Mouse (Mus musculus) kidney, embryonic 14.5 days (tissue): Measurements from ENCODE around the gene Mknk1. TPM values are rescaled to one million over a fixed set of nuclear protein-coding genes. Genes with fewer than 3 reads are reported as not detected.

Source experiments
- ATAC-seq: fragments of 200-750 bp; cut with Nextera tagmentation; 2 replicates; pipeline ENCODE4 v1.8.0; 2017; ENCODE audit warnings: moderate number of reproducible peaks, mild to moderate bottlenecking, moderate TSS enrichment, moderate library complexity; ENCODE audit not compliant: low FRiP score, low TSS enrichment
- H3K27ac ChIP-seq: fragments of 300-500 bp; sonication (generic); 2 replicates; pipeline ENCODE4 v1.5.1; 2014; ENCODE audit warnings: low read depth, mild to moderate bottlenecking, low read length, moderate library complexity, mixed read lengths
- H3K27me3 ChIP-seq: fragments of 300-500 bp; sonication (generic); 2 replicates; pipeline ENCODE4 v1.6.1; 2014; ENCODE audit warnings: mild to moderate bottlenecking, low read length; ENCODE audit not compliant: control insufficient read depth, insufficient read depth
- H3K36me3 ChIP-seq: fragments of 300-500 bp; sonication (generic); 2 replicates; pipeline ENCODE4 v1.6.1; 2014; ENCODE audit warnings: low read length, mixed read lengths; ENCODE audit not compliant: control insufficient read depth, insufficient read depth
- H3K4me1 ChIP-seq: fragments of 300-500 bp; sonication (generic); 2 replicates; pipeline ENCODE4 v1.6.1; 2014; ENCODE audit warnings: low read length, mixed read lengths; ENCODE audit not compliant: control insufficient read depth, insufficient read depth
- H3K4me2 ChIP-seq: fragments of 300-500 bp; sonication (generic); replicated peaks from 2 replicates; pipeline ENCODE4 v1.6.1; 2014; ENCODE audit warnings: low read depth, mild to moderate bottlenecking, low read length
- H3K4me3 ChIP-seq: fragments of 300-500 bp; sonication (generic); 2 replicates; pipeline ENCODE4 v1.5.1; 2014; ENCODE audit warnings: mild to moderate bottlenecking, low read length
- H3K9ac ChIP-seq: fragments of 300-500 bp; sonication (generic); 2 replicates; pipeline ENCODE4 v1.6.1; 2014; ENCODE audit warnings: low read depth, mild to moderate bottlenecking, low read length, moderate library complexity
- H3K9me3 ChIP-seq: fragments of 300-500 bp; sonication (generic); 2 replicates; pipeline ENCODE4 v1.6.1; 2016; ENCODE audit warnings: low read length; ENCODE audit not compliant: control insufficient read depth
- WGBS: fragments of 180-500 bp; shearing (Covaris S2); extraction: QIAGEN DNeasy Blood & Tissue Kit; methylation state at CpG from one replicate; pipeline ENCODE4 v1.1.7; 2014; 5-methylcytosine and 5-hydroxymethylcytosine counted together
- polyA plus RNA-seq: library from polyadenylated mRNA; unstranded; fragments of >200 nt; fragmentation: Nextera tagmentation; extraction: Ambion mirVana; gene quantifications from 2 replicates; pipeline ENCODE4 v1.2.1, GENCODE M21; 2014

Gene Mknk1
- polyA plus RNA-seq, 1 experiment from 2014 or later = 19.6 TPM

DNA sequence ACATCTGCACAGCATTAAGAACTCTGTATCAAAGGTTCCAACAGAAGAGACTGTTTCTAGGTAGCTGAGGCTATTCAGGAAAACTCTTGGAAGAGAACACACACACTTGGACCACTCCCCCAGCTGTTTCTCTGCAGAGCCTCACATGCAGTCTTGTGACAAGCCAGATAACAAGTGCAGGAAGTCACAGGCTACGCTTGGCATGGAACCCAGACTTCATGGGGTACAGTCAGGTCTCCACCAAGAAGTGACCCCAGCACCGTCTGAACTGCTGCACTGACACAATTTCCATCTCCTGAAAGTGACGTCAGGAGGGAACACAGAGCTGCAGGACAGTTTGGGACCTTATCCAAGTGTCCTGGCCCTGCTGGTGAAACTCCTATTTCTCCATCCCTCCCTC is 17.1 kb upstream of the Mknk1 start:
- Histone ChIP-seq H3K36me3 (no peaks in the 10 kb centered on the region), H3K27me3 (no peaks in the 10 kb centered on the region), H3K27ac (no peak overlapping the region), H3K9ac (no peak overlapping the region), H3K4me1 (0 out of 2 replicates have a peak, but pooled peaks cover under 1% of the 10 kb centered on the region), H3K9me3 (no peaks in the 10 kb centered on the region), H3K4me3 (no peak overlapping the region), H3K4me2 (no peak overlapping the region)
- no peak for ATAC-seq
- 68% methylated on average over 3 of the region's 3 CpGs for WGBS

DNA sequence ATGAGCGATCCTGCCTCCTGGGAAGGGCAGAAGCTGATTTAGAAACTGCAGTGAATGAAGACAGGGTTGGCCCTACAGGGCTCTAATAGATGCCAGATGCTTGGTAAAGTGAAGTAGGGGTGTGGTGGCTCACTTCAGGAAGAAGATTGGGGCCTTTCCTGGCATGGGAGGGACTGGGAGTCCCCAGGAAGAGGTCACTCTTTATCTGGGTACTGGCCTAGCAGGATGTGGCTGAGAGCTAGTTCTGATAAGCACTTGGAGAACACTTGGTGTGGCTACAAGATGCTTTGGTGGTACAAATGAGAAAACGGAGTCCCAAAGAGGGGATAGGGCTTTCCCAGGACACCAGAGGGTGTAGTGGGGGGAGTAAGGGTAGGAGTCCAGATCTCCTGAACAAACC is 14.8 kb upstream of the Mknk1 start:
- Histone ChIP-seq H3K4me1 (peaks cover 8% of the 10 kb centered on the region; the same call in 1 of the 2 replicates), H3K9me3 (no peaks in the 10 kb centered on the region), H3K27me3 (no peaks in the 10 kb centered on the region), H3K9ac (no peak overlapping the region), H3K36me3 (no peaks in the 10 kb centered on the region), H3K27ac (no peak overlapping the region), H3K4me3 (no peak overlapping the region), H3K4me2 (no peak overlapping the region)
- 77% methylated on average over 2 of the region's 2 CpGs for WGBS
- no peak for ATAC-seq

DNA sequence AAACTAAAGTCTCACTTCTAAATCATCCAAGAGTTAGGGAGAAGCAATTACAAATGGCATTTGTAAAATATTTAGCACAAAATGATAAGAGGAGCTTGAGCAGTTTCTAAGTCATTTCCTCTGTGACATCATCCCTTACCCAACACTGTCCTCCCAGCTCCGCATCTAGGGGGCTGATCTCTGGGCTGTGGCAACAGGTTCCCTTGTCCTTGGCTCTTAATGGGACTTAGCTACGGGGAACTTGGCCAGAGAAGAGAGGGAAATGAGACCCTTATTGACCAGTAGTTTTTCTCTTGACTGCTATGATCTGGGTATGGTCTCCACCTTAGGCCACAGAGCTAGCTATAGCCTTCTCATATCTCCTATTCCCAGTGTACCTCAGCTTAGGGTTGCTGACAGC is 13.7 kb upstream of the Mknk1 start:
- H3K9ac ChIP-seq = no peak overlapping the region
- no peaks in the 10 kb centered on the region for H3K9me3 ChIP-seq
- no peak overlapping the region for H3K27ac ChIP-seq
- no peak overlapping the region for H3K4me3 ChIP-seq
- 83% methylated on average over 2 of the region's 2 CpGs for WGBS
- ATAC-seq = no peak
- no peaks in the 10 kb centered on the region for H3K36me3 ChIP-seq
- H3K27me3 ChIP-seq = no peaks in the 10 kb centered on the region
- H3K4me2 ChIP-seq = no peak overlapping the region
- peaks cover 8% of the 10 kb centered on the region; the same call in 1 of the 2 replicates for H3K4me1 ChIP-seq

DNA sequence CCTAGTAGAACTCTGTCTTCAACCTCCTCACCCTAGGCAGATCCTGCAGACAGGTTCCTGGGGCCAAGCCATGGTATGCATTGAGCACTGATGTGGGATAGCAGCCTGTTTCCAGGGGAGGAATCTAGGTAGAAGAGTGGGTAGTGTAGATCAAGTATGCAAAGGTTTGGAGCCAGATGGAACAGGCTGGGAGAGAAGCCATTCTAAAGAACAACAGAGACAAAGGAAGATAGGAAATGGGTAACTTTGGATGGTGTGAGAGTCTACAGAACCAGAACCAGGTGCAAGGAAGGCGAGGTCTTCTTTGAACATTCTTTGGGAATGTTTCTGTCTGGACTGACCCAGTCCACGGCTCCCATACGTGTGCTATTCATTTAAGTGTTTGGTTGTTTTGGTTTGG is 11.9 kb upstream of the Mknk1 start:
- peak overlapping the region; percentile 81 for H3K4me3 ChIP-seq
- 74% methylated on average over 3 of the region's 3 CpGs for WGBS
- ATAC-seq = no peak
- peaks cover 8% of the 10 kb centered on the region; the same call in 1 of the 2 replicates for H3K4me1 ChIP-seq
- H3K9me3 ChIP-seq = no peaks in the 10 kb centered on the region
- H3K36me3 ChIP-seq = peaks cover 5% of the 10 kb centered on the region
- H3K9ac ChIP-seq = no peak overlapping the region
- peak overlapping the region; percentile 71 for H3K4me2 ChIP-seq
- no peaks in the 10 kb centered on the region for H3K27me3 ChIP-seq
- no peak overlapping the region for H3K27ac ChIP-seq

DNA sequence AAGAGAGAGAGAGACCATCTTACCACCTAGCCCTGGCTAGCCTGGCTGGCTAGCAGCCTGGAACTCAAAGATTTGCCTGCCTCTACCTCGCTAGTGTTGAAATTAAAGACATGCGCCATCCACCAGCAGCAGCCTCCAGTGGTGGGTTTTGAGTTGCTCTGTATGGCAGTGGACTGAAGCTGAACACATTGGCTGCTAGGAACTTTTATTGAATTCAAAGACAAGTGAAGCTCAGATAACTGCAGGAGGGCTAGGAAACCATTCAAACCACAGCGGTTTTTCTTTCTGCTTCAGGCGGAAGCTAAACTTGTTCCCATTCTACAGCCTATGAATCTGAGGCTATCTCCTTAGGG is 11.5 kb upstream of the Mknk1 start:
- H3K27ac ChIP-seq = no peak overlapping the region; the same call in 1 of the 2 replicates
- 5% methylated on average over 4 of the region's 4 CpGs for WGBS
- ATAC-seq = no peak

DNA sequence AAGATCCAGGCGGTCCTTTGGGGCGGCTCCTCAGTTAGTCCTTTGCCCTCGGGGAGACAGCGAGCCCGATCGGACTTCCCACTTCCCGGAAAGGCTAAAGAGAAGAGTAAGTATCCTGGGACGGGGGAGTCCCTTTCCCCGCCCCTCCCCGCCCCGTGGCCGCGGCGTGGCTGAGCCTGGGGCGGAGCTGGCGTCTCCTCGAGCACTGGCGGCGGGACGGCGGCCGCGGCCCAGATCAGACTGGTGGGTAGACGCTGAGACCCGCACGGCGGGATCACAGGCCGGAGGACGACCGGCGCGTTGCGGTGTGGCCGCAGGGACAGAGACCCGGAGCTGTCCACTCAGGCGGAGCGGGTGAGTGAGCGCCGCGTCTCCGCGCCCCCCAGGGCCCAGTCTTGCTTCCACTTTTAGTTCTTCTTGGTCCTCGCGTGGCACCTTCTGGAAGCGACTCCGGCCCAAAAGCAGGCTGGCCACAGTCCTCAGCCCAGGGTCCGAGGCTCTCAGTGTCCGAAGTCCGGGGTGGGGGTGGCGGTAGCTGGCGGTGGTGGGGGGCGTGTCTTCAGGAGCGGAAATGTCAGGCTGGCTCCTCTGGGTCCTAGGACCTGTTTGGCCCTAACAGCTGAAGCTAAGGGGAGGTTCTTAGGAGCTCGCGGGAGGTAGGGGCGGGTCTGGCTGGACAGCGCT is 11.0 kb upstream of the Mknk1 start, which contains the start of gene Mob3c:
Gene Mob3c, plus strand, starts transcription at position 205 of the 684 bp plus-strand sequence.
- Histone ChIP-seq H3K4me2 (peak within 1 kb of the TSS; percentile 71), H3K36me3 (peaks cover 12% of the 10 kb centered on the region), H3K9me3 (no peaks in the 10 kb centered on the region), H3K9ac (peak within 1 kb of the TSS; percentile 75), H3K27me3 (no peaks in the 10 kb centered on the region), H3K4me1 (peaks cover 8% of the 10 kb centered on the region; the same call in 1 of the 2 replicates), H3K27ac (peak within 1 kb of the TSS; percentile 85), H3K4me3 (peak within 1 kb of the TSS; percentile 81)
- WGBS = under 1% methylated on average over 51 of the region's 57 CpGs
- peak; percentile 96 for ATAC-seq

More for the DNA sequence above, 11.5 kb upstream of the Mknk1 start:
- Histone ChIP-seq H3K9me3 (no peaks in the 10 kb centered on the region), H3K9ac (peak overlapping the region; percentile 75), H3K27me3 (no peaks in the 10 kb centered on the region), H3K4me3 (peak overlapping the region; percentile 81), H3K4me2 (peak overlapping the region; percentile 71), H3K36me3 (peaks cover 10% of the 10 kb centered on the region), H3K4me1 (peaks cover 8% of the 10 kb centered on the region; the same call in 1 of the 2 replicates)

DNA sequence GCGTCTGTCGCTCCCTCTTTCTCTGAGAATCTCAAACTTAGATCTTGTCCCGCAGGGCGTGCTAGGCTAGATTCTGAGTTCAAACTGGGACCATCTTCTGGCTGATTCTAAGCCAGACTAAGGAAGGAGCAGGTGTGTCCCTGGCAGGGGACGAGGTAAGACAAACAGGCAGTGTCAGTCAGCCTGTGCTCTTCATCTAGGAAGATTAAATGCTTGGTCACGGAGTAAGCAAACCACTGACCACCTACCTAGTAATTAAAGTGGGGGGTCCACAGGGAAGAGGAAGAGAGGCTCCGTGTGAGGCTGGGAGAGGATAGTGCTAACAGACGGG is 10.5 kb upstream of the Mknk1 start:
- peak overlapping the region; percentile 75 for H3K9ac ChIP-seq
- no peak overlapping the region for H3K27ac ChIP-seq
- H3K4me2 ChIP-seq = peak overlapping the region; percentile 71
- H3K9me3 ChIP-seq = no peaks in the 10 kb centered on the region
- no peak; the same call in 1 of the 2 replicates for ATAC-seq
- WGBS = 7% methylated on average over 8 of the region's 8 CpGs
- no peaks in the 10 kb centered on the region for H3K27me3 ChIP-seq
- peaks cover 13% of the 10 kb centered on the region for H3K36me3 ChIP-seq
- peak overlapping the region; percentile 81 for H3K4me3 ChIP-seq
- H3K4me1 ChIP-seq = peaks cover 8% of the 10 kb centered on the region; the same call in 1 of the 2 replicates

DNA sequence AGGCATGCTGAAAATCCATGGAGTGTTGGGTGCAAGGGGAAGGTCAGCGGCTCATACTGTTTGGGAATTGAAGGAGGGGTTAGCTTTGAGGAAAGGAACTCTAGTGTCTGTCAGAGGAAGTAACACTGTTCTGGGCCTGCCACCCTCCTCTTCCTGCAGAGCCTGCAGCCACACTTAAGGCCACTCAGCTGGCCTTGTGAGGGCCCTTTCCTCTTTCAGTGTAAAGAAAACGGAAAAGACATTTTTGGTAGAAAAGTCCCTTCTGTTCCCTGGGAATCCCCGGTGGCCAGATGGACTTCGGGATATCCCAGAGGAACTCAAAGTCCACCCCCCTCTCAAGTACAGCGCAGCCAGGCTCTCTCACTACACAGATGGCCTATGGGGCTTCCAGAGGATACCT is 8.5 kb upstream of the Mknk1 start:
- Histone ChIP-seq H3K9me3 (no peaks in the 10 kb centered on the region), H3K4me3 (no peak overlapping the region), H3K36me3 (peaks cover 24% of the 10 kb centered on the region), H3K27ac (no peak overlapping the region), H3K4me2 (no peak overlapping the region), H3K4me1 (peaks cover 8% of the 10 kb centered on the region; the same call in 1 of the 2 replicates), H3K9ac (no peak overlapping the region), H3K27me3 (no peaks in the 10 kb centered on the region)
- WGBS = 74% methylated on average over 5 of the region's 5 CpGs
- no peak for ATAC-seq

DNA sequence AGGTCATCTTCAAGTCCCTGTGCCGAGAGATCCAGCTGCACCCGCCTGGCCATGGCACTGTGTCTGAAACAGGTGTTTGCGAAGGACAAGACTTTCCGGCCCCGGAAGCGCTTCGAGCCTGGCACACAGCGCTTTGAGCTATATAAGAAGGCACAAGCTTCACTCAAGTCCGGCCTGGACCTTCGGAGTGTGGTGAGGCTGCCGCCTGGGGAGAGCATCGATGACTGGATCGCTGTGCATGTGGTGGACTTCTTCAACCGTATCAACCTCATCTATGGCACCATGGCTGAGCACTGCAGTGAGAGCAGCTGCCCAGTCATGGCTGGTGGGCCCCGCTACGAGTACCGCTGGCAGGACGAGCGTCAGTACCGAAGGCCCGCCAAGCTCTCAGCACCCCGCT is 7.8 kb upstream of the Mknk1 start:
- H3K9me3 ChIP-seq = no peaks in the 10 kb centered on the region
- H3K4me3 ChIP-seq = no peak overlapping the region
- H3K9ac ChIP-seq = no peak overlapping the region
- H3K27me3 ChIP-seq = no peaks in the 10 kb centered on the region
- ATAC-seq = no peak
- peaks cover 24% of the 10 kb centered on the region for H3K36me3 ChIP-seq
- WGBS = 96% methylated on average over 22 of the region's 22 CpGs
- no peak overlapping the region for H3K27ac ChIP-seq
- peaks cover 8% of the 10 kb centered on the region; the same call in 1 of the 2 replicates for H3K4me1 ChIP-seq
- no peak overlapping the region for H3K4me2 ChIP-seq
